Mouse (Mus musculus) liver, embryonic 11.5 days (tissue): ENCODE results near the gene Asic2. TPM values are rescaled to one million over a fixed set of nuclear protein-coding genes. Genes with fewer than 3 reads are reported as not detected.
A peak's percentile ranks its signal among the peaks of the same experiment; 100 is the strongest.

Experiments used
- ATAC-seq: fragments of 200-750 bp; cut with Nextera tagmentation; replicated peaks from 2 replicates; pipeline ENCODE4 v1.8.0; 2017; ENCODE audit warnings: moderate number of reproducible peaks, mild to moderate bottlenecking, moderate TSS enrichment, moderate library complexity; ENCODE audit not compliant: low FRiP score
- DNase-seq: peaks from one replicate; pipeline ENCODE4 v3.0.0-alpha.2; 2017; ENCODE audit warnings: low spot score
- H3K27ac ChIP-seq: fragments of 300-500 bp; sonication (generic); 2 replicates; pipeline ENCODE4 v1.5.1; 2014; ENCODE audit warnings: mild to moderate bottlenecking, low read depth, low read length, control low read depth
- H3K27me3 ChIP-seq: fragments of 300-500 bp; sonication (generic); replicated peaks from 2 replicates; pipeline ENCODE4 v1.6.1; 2014; ENCODE audit warnings: low read length, mixed read lengths; ENCODE audit not compliant: control insufficient read depth, insufficient read depth
- H3K36me3 ChIP-seq: fragments of 300-500 bp; sonication (generic); 2 replicates; pipeline ENCODE4 v1.6.1; 2014; ENCODE audit warnings: mild to moderate bottlenecking, low read length, moderate library complexity, mixed read lengths; ENCODE audit not compliant: control insufficient read depth, insufficient read depth
- H3K4me1 ChIP-seq: fragments of 300-500 bp; sonication (generic); replicated peaks from 2 replicates; pipeline ENCODE4 v1.6.1; 2014; ENCODE audit warnings: low read length, mixed read lengths; ENCODE audit not compliant: control insufficient read depth, insufficient read depth
- H3K4me2 ChIP-seq: fragments of 300-500 bp; sonication (generic); 2 replicates; pipeline ENCODE4 v1.6.1; 2014; ENCODE audit warnings: mild to moderate bottlenecking, control low read depth, moderate library complexity
- H3K4me3 ChIP-seq: fragments of 300-500 bp; sonication (generic); 2 replicates; pipeline ENCODE4 v1.5.1; 2014; ENCODE audit warnings: low read depth, low read length, control low read depth
- H3K9ac ChIP-seq: fragments of 300-500 bp; sonication (generic); 2 replicates; pipeline ENCODE4 v1.6.1; 2014; ENCODE audit warnings: low read depth, low read length, control low read depth
- H3K9me3 ChIP-seq: fragments of 300-500 bp; sonication (generic); 2 replicates; pipeline ENCODE4 v1.6.1; 2016; ENCODE audit warnings: low read length, inconsistent platforms, mixed read lengths; ENCODE audit not compliant: control insufficient read depth
- WGBS: fragments of 180-500 bp; shearing (Covaris S2); extraction: QIAGEN DNeasy Blood & Tissue Kit; methylation state at CpG from one replicate; pipeline ENCODE4 v1.1.7; 2014; 5-methylcytosine and 5-hydroxymethylcytosine counted together
- polyA plus RNA-seq: library from polyadenylated mRNA; unstranded; fragments of >200 nt; fragmentation: Nextera tagmentation; extraction: Ambion mirVana; gene quantifications from 2 replicates; pipeline ENCODE4 v1.2.1, GENCODE M21; 2014

The Asic2 gene
- polyA plus RNA-seq, 1 experiment from 2014 or later, result 0.27 TPM

GRCm38 (mm10) chr11:80868039-80868438, 1100.2 kb downstream of the Asic2 start:
- ATAC-seq (no peak), DNase-seq (no peak)
- H3K9ac ChIP-seq, result no peak overlapping the region
- H3K27ac ChIP-seq, result no peak overlapping the region
- peaks cover 6% of the 10 kb centered on the region; the same call in 1 of the 2 replicates for H3K4me1 ChIP-seq
- no peaks in the 10 kb centered on the region for H3K27me3 ChIP-seq
- H3K9me3 ChIP-seq, result no peaks in the 10 kb centered on the region
- H3K36me3 ChIP-seq, result no peaks in the 10 kb centered on the region
- no peak overlapping the region for H3K4me3 ChIP-seq
- H3K4me2 ChIP-seq, result no peak overlapping the region
- 85% methylated on average over 1 of the region's 1 CpGs for WGBS

- Histone ChIP-seq H3K36me3 (no peaks in the 10 kb centered on the region), H3K4me3 (no peak overlapping the region), H3K9ac (no peak overlapping the region), H3K4me2 (no peak overlapping the region), H3K4me1 (no peaks in the 10 kb centered on the region), H3K27ac (no peak overlapping the region), H3K27me3 (no peaks in the 10 kb centered on the region), H3K9me3 (no peaks in the 10 kb centered on the region)
- 79% methylated on average over 7 of the region's 7 CpGs for WGBS
- ATAC-seq, result no peak
- no peak for DNase-seq
These were observed 1105.3 kb downstream of the Asic2 start for GRCm38 (mm10) chr11:80862941-80863340.

- no peaks in the 10 kb centered on the region for H3K27me3 ChIP-seq
- no peak within 1 kb of the TSS for H3K9ac ChIP-seq
- no peak within 1 kb of the TSS for H3K4me3 ChIP-seq
- H3K4me1 ChIP-seq, result no peaks in the 10 kb centered on the region
- H3K9me3 ChIP-seq, result no peaks in the 10 kb centered on the region
- no peaks in the 10 kb centered on the region for H3K36me3 ChIP-seq
- H3K27ac ChIP-seq, result no peak within 1 kb of the TSS
- no peak within 1 kb of the TSS for H3K4me2 ChIP-seq
- 72% methylated on average over 10 of the region's 10 CpGs for WGBS
- ATAC-seq, result no peak
- DNase-seq, result no peak
These were observed 1110.2 kb downstream of the Asic2 start, which contains the start of gene Spaca3 for GRCm38 (mm10) chr11:80858065-80858464. TSS of gene Spaca3 (plus strand) at chr11:80858365.

GRCm38 (mm10) chr11:80856827-80857226, 1111.4 kb downstream of the Asic2 start:
- H3K36me3 ChIP-seq, result no peaks in the 10 kb centered on the region
- H3K4me1 ChIP-seq, result no peaks in the 10 kb centered on the region
- ATAC-seq (no peak), DNase-seq (no peak)
- no peaks in the 10 kb centered on the region for H3K9me3 ChIP-seq
- H3K4me2 ChIP-seq, result no peak overlapping the region
- H3K9ac ChIP-seq, result no peak overlapping the region
- H3K27me3 ChIP-seq, result no peaks in the 10 kb centered on the region
- WGBS, result 53% methylated on average over 2 of the region's 2 CpGs
- H3K4me3 ChIP-seq, result no peak overlapping the region
- H3K27ac ChIP-seq, result no peak overlapping the region

GRCm38 (mm10) chr11:80854908-80855307, 1113.3 kb downstream of the Asic2 start:
- peak; percentile 61 for ATAC-seq
- DNase-seq, result no peak
- no peaks in the 10 kb centered on the region for H3K9me3 ChIP-seq
- H3K9ac ChIP-seq, result no peak overlapping the region
- H3K27ac ChIP-seq, result no peak overlapping the region
- WGBS, result 29% methylated on average over 7 of the region's 7 CpGs
- H3K27me3 ChIP-seq, result no peaks in the 10 kb centered on the region
- H3K4me1 ChIP-seq, result no peaks in the 10 kb centered on the region
- no peak overlapping the region for H3K4me2 ChIP-seq
- no peak overlapping the region for H3K4me3 ChIP-seq
- H3K36me3 ChIP-seq, result no peaks in the 10 kb centered on the region

GRCm38 (mm10) chr11:80854430-80854829, 1113.8 kb downstream of the Asic2 start:
- Histone ChIP-seq H3K4me3 (no peak overlapping the region), H3K9ac (no peak overlapping the region), H3K27ac (no peak overlapping the region), H3K4me2 (no peak overlapping the region), H3K9me3 (no peaks in the 10 kb centered on the region), H3K36me3 (no peaks in the 10 kb centered on the region), H3K27me3 (no peaks in the 10 kb centered on the region), H3K4me1 (no peaks in the 10 kb centered on the region)
- 85% methylated on average over 11 of the region's 11 CpGs for WGBS
- ATAC-seq, result no peak
- DNase-seq, result no peak

GRCm38 (mm10) chr11:80853014-80853413, 1115.2 kb downstream of the Asic2 start:
- Histone ChIP-seq H3K4me2 (no peak overlapping the region), H3K9ac (no peak overlapping the region), H3K4me3 (no peak overlapping the region), H3K27ac (no peak overlapping the region), H3K36me3 (no peaks in the 10 kb centered on the region), H3K4me1 (no peaks in the 10 kb centered on the region), H3K9me3 (no peaks in the 10 kb centered on the region), H3K27me3 (no peaks in the 10 kb centered on the region)
- ATAC-seq (no peak), DNase-seq (no peak)
- WGBS, result 60% methylated on average over 3 of the region's 3 CpGs

GRCm38 (mm10) chr11:80851859-80852258, 1116.4 kb downstream of the Asic2 start:
- no peak overlapping the region for H3K4me2 ChIP-seq
- ATAC-seq, result no peak
- DNase-seq, result no peak

GRCm38 (mm10) chr11:80848131-80848530, 1120.1 kb downstream of the Asic2 start:
- DNase-seq, result no peak
- Histone ChIP-seq H3K4me2 (no peak overlapping the region), H3K27ac (no peak overlapping the region), H3K9me3 (no peaks in the 10 kb centered on the region), H3K36me3 (no peaks in the 10 kb centered on the region), H3K27me3 (no peaks in the 10 kb centered on the region), H3K4me1 (no peaks in the 10 kb centered on the region), H3K4me3 (no peak overlapping the region), H3K9ac (no peak overlapping the region)
- ATAC-seq, result no peak
- WGBS, result 56% methylated on average over 5 of the region's 5 CpGs

More at GRCm38 (mm10) chr11:80851859-80852258, 1116.4 kb downstream of the Asic2 start:
- Histone ChIP-seq H3K27ac (no peak overlapping the region), H3K36me3 (no peaks in the 10 kb centered on the region), H3K9ac (no peak overlapping the region), H3K9me3 (no peaks in the 10 kb centered on the region), H3K4me3 (no peak overlapping the region), H3K4me1 (no peaks in the 10 kb centered on the region), H3K27me3 (no peaks in the 10 kb centered on the region)
- 39% methylated on average over 5 of the region's 5 CpGs for WGBS
